Mouse (Mus musculus) lung, embryonic 15.5 days (tissue): ENCODE results near the gene Snrpf. TPM values are rescaled to one million over a fixed set of nuclear protein-coding genes. Genes with fewer than 3 reads are reported as not detected.

Experiments
- ATAC-seq: fragments of 200-750 bp; cut with Nextera tagmentation; 2 replicates; pipeline ENCODE4 v1.8.0; 2017; ENCODE audit warnings: moderate number of reproducible peaks, borderline replicate concordance; ENCODE audit not compliant: low FRiP score, low TSS enrichment; ENCODE audit errors: extremely low read depth
- H3K27ac ChIP-seq: fragments of 300-500 bp; sonication (generic); 2 replicates; pipeline ENCODE4 v1.5.1; 2015; ENCODE audit warnings: moderate library complexity, mild to moderate bottlenecking, inconsistent platforms
- H3K27me3 ChIP-seq: fragments of 300-500 bp; sonication (generic); 2 replicates; pipeline ENCODE4 v1.6.1; 2015; ENCODE audit warnings: inconsistent platforms
- H3K36me3 ChIP-seq: fragments of 300-500 bp; sonication (generic); 2 replicates; pipeline ENCODE4 v1.6.1; 2015; ENCODE audit warnings: inconsistent platforms
- H3K4me1 ChIP-seq: fragments of 300-500 bp; sonication (generic); 2 replicates; pipeline ENCODE4 v1.6.1; 2015; ENCODE audit warnings: inconsistent platforms
- H3K4me2 ChIP-seq: fragments of 300-500 bp; sonication (generic); 2 replicates; pipeline ENCODE4 v1.6.1; 2015; ENCODE audit warnings: inconsistent platforms, mild to moderate bottlenecking, moderate library complexity
- H3K4me3 ChIP-seq: fragments of 300-500 bp; sonication (generic); 2 replicates; pipeline ENCODE4 v1.5.1; 2015; ENCODE audit warnings: mild to moderate bottlenecking, inconsistent platforms
- H3K9ac ChIP-seq: fragments of 300-500 bp; sonication (generic); 2 replicates; pipeline ENCODE4 v1.6.1; 2015; ENCODE audit warnings: inconsistent platforms
- H3K9me3 ChIP-seq: fragments of 300-500 bp; sonication (generic); 2 replicates; pipeline ENCODE4 v1.6.1; 2016; ENCODE audit warnings: inconsistent platforms
- WGBS: fragments of 180-500 bp; shearing (Covaris S2); methylation state at CpG from one replicate; pipeline ENCODE4 v1.1.7; 2015; 5-methylcytosine and 5-hydroxymethylcytosine counted together
- polyA plus RNA-seq: library from polyadenylated mRNA; unstranded; fragments of >200 nt; fragmentation: Nextera tagmentation; extraction: Ambion mirVana; gene quantifications from 2 replicates; pipeline ENCODE4 v1.2.1, GENCODE M21; 2015

Gene Snrpf
- polyA plus RNA-seq, 1 experiment from 2014 or later = 110 TPM

- H3K4me3 ChIP-seq = no peak overlapping the region
- H3K9me3 ChIP-seq = no peaks in the 10 kb centered on the region
- H3K4me1 ChIP-seq = no peaks in the 10 kb centered on the region
- 91% methylated on average over 7 of the region's 7 CpGs for WGBS
- no peaks in the 10 kb centered on the region for H3K27me3 ChIP-seq
- ATAC-seq = no peak
- no peak overlapping the region for H3K27ac ChIP-seq
- H3K4me2 ChIP-seq = no peak overlapping the region
- no peaks in the 10 kb centered on the region for H3K36me3 ChIP-seq
- no peak overlapping the region for H3K9ac ChIP-seq
Observed at GRCm38 (mm10) chr10:93609236-93609635, 19.7 kb upstream of the Snrpf start.

- no peak for ATAC-seq
- H3K4me2 ChIP-seq = no peak overlapping the region
- H3K27ac ChIP-seq = no peak overlapping the region
- H3K36me3 ChIP-seq = no peaks in the 10 kb centered on the region
- no peaks in the 10 kb centered on the region for H3K27me3 ChIP-seq
- WGBS = 38% methylated on average over 9 of the region's 9 CpGs
- no peak overlapping the region for H3K4me3 ChIP-seq
- no peaks in the 10 kb centered on the region for H3K4me1 ChIP-seq
- H3K9ac ChIP-seq = no peak overlapping the region
- H3K9me3 ChIP-seq = no peaks in the 10 kb centered on the region
Observed at GRCm38 (mm10) chr10:93608051-93608450, 18.5 kb upstream of the Snrpf start.

GRCm38 (mm10) chr10:93606326-93606725, 16.8 kb upstream of the Snrpf start:
- H3K4me1 ChIP-seq = no peaks in the 10 kb centered on the region
- H3K27ac ChIP-seq = no peak overlapping the region
- no peaks in the 10 kb centered on the region for H3K36me3 ChIP-seq
- H3K4me3 ChIP-seq = no peak overlapping the region
- WGBS = 80% methylated on average over 9 of the region's 9 CpGs
- no peak for ATAC-seq
- no peak overlapping the region for H3K9ac ChIP-seq
- H3K4me2 ChIP-seq = no peak overlapping the region
- H3K9me3 ChIP-seq = no peaks in the 10 kb centered on the region
- no peaks in the 10 kb centered on the region for H3K27me3 ChIP-seq

DNA sequence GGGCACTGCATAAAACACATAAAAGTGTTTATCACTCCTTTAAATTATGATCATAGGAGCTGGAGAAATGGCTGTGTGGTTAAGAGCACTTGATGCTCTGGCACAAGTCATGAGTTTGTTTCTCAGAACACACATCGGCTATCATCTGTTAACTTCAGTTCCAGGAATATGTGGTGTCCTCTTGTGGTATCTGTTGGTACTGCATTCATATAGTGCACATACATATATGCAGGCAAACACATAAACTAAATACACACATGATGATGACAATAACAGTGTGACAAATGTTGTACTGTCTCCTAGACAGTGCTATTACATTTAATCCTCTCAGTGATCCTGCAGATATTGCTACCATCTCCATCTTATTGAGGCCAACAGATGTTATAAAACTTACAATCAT, 13.8 kb upstream of the Snrpf start:
- Histone ChIP-seq H3K4me1 (no peaks in the 10 kb centered on the region), H3K36me3 (no peaks in the 10 kb centered on the region), H3K4me3 (no peak overlapping the region), H3K9ac (no peak overlapping the region), H3K4me2 (no peak overlapping the region), H3K27ac (no peak overlapping the region), H3K9me3 (no peaks in the 10 kb centered on the region), H3K27me3 (no peaks in the 10 kb centered on the region)
- 94% methylated on average over 1 of the region's 1 CpGs for WGBS
- no peak for ATAC-seq

GRCm38 (mm10) chr10:93602309-93602708, 12.8 kb upstream of the Snrpf start:
- Histone ChIP-seq H3K4me2 (no peak overlapping the region), H3K27ac (no peak overlapping the region), H3K9ac (no peak overlapping the region), H3K9me3 (no peaks in the 10 kb centered on the region), H3K36me3 (no peaks in the 10 kb centered on the region), H3K27me3 (no peaks in the 10 kb centered on the region), H3K4me1 (no peaks in the 10 kb centered on the region), H3K4me3 (no peak overlapping the region)
- no peak for ATAC-seq
- 80% methylated on average over 5 of the region's 5 CpGs for whole genome bisulfite sequencing

DNA sequence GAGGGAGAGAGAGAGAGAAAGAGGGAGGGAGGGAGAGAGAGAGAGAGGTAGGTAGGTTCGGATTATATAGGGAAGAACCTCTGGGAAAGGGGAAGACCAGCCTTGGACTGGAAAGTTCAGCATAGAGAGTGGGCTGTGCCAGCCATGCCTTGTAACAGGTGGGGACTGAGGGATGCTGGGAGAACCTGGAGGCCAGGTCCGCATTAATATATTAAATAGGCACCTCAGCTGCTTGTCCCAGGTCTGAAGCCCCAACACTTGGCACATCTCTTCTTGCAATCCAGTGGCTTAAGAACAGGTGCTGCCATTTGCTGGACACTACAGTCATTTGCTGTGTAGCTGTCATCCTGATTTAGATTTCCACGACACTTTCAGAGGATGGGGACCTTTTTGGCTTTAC, 7.1 kb upstream of the Snrpf start:
- 70% methylated on average over 3 of the region's 3 CpGs for WGBS
- Histone ChIP-seq H3K4me1 (peaks cover 4% of the 10 kb centered on the region; the same call in 1 of the 2 replicates), H3K27me3 (no peaks in the 10 kb centered on the region), H3K4me2 (no peak overlapping the region), H3K9ac (no peak overlapping the region), H3K36me3 (no peaks in the 10 kb centered on the region), H3K9me3 (no peaks in the 10 kb centered on the region), H3K27ac (no peak overlapping the region), H3K4me3 (no peak overlapping the region)
- ATAC-seq = no peak

GRCm38 (mm10) chr10:93595831-93596230, 6.3 kb upstream of the Snrpf start:
- Histone ChIP-seq H3K27me3 (no peaks in the 10 kb centered on the region), H3K4me1 (peaks cover 4% of the 10 kb centered on the region; the same call in 1 of the 2 replicates), H3K4me2 (no peak overlapping the region), H3K9me3 (no peaks in the 10 kb centered on the region), H3K36me3 (no peaks in the 10 kb centered on the region), H3K27ac (no peak overlapping the region), H3K4me3 (no peak overlapping the region), H3K9ac (no peak overlapping the region)
- ATAC-seq = no peak
- whole genome bisulfite sequencing = 32% methylated on average over 4 of the region's 4 CpGs

GRCm38 (mm10) chr10:93594022-93594482, 4.5 kb upstream of the Snrpf start:
- Histone ChIP-seq H3K4me2 (peak overlapping the region; percentile 85), H3K9ac (peak overlapping the region; percentile 34; the same call in 1 of the 2 replicates), H3K27me3 (no peaks in the 10 kb centered on the region), H3K9me3 (no peaks in the 10 kb centered on the region), H3K4me3 (peak overlapping the region; percentile 42), H3K27ac (no peak overlapping the region), H3K36me3 (no peaks in the 10 kb centered on the region), H3K4me1 (peaks cover 4% of the 10 kb centered on the region; the same call in 1 of the 2 replicates)
- WGBS = 2% methylated on average over 22 of the region's 22 CpGs
- peak; percentile 31; the same call in 1 of the 2 replicates for ATAC-seq

DNA sequence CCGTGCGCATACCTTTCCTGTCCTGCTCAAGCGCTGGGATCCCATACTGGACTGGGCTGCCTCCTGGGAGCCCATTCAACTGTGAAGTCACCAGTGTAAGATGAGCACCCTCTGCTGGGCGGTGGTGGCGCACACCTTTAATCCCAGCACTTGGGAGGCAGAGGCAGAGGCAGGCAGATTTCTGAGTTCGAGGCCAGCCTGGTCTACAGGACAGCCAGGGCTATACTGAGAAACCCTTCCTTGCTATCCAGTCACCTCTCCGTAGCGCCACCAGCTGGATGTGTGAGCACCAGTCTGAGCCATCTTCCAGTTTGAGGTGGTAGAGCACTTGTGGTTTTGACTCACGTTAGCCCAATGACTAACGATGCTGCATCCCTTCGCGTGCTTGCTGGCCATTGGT, 3.0 kb upstream of the Snrpf start:
- no peak overlapping the region for H3K4me2 ChIP-seq
- no peaks in the 10 kb centered on the region for H3K27me3 ChIP-seq
- no peak overlapping the region for H3K9ac ChIP-seq
- ATAC-seq = no peak
- 49% methylated on average over 12 of the region's 12 CpGs for WGBS
- no peaks in the 10 kb centered on the region for H3K9me3 ChIP-seq
- H3K36me3 ChIP-seq = peaks cover 2% of the 10 kb centered on the region; the same call in 1 of the 2 replicates
- peaks cover 16% of the 10 kb centered on the region for H3K4me1 ChIP-seq
- no peak overlapping the region for H3K27ac ChIP-seq
- no peak overlapping the region for H3K4me3 ChIP-seq

GRCm38 (mm10) chr10:93588796-93589195, 710 bp downstream of the Snrpf start:
- H3K27ac ChIP-seq = peak overlapping the region; percentile 57; the same call in 1 of the 2 replicates
- peak overlapping the region; percentile 68 for H3K4me2 ChIP-seq
- no peak for ATAC-seq
- H3K9ac ChIP-seq = peak overlapping the region; percentile 75
- peaks cover 11% of the 10 kb centered on the region for H3K4me1 ChIP-seq
- no peaks in the 10 kb centered on the region for H3K9me3 ChIP-seq
- 1% methylated on average over 11 of the region's 11 CpGs for whole genome bisulfite sequencing
- peaks cover 23% of the 10 kb centered on the region for H3K36me3 ChIP-seq
- H3K4me3 ChIP-seq = peak overlapping the region; percentile 89
- H3K27me3 ChIP-seq = no peaks in the 10 kb centered on the region

DNA sequence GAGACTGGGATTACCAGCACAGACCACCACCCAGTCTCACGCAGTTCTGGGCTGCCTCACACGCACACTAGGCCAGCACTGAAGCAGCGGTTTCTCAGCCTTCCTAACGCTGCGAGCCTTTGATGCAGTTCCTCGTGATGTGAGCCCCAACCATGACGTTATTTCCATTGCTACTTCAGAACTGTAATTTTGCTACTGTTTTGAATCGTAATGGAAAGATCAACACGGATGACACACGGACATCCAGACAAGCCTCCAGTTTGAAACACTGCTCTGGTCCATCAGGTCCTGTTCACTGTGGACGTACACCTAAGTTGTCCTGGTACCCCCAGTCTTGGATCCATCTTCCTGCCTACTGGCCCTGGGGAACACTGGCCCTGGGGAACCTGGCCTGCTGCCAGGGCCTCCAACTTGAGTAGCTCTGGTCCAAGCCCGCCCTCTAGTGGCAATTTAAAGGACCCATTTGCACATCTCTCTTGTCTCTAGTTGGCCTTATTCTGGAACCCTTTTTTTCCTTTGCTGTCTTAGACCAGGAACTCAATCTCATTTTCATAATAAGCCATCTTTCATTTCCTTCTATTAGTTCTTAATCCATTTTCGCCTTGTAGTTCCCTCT, 12.1 kb downstream of the Snrpf start:
- no peak overlapping the region for H3K9ac ChIP-seq
- H3K27ac ChIP-seq = no peak overlapping the region
- WGBS = 64% methylated on average over 13 of the region's 13 CpGs
- no peaks in the 10 kb centered on the region for H3K9me3 ChIP-seq
- no peak overlapping the region for H3K4me2 ChIP-seq
- H3K36me3 ChIP-seq = peaks cover 9% of the 10 kb centered on the region
- no peaks in the 10 kb centered on the region for H3K4me1 ChIP-seq
- ATAC-seq = no peak
- no peak overlapping the region for H3K4me3 ChIP-seq
- no peaks in the 10 kb centered on the region for H3K27me3 ChIP-seq

DNA sequence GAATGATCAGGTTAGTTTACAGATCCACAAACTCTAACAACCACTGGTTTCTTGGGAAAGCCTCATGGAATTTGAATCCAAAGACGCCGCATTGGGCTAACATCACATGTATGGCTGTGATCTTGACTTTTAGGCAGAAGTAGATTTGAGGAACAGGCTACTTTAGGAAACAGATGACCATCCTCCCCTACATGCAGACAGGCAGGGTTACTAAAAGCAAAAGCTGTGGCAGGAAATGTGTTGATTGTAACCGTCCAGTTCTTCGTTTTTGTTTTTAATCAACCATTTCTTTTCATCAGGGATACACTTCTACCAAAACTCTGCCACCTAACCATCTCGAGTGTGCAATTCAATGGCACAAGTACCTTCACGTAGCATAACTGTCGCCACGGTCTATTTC, 13.5 kb downstream of the Snrpf start:
- H3K4me1 ChIP-seq = no peaks in the 10 kb centered on the region
- no peak for ATAC-seq

More for the DNA sequence above, 13.5 kb downstream of the Snrpf start:
- Histone ChIP-seq H3K9me3 (no peaks in the 10 kb centered on the region), H3K27me3 (no peaks in the 10 kb centered on the region), H3K4me2 (no peak overlapping the region), H3K9ac (no peak overlapping the region), H3K36me3 (no peaks in the 10 kb centered on the region), H3K4me3 (no peak overlapping the region), H3K27ac (no peak overlapping the region)
- WGBS = 87% methylated on average over 8 of the region's 8 CpGs
